Mouse (Mus musculus) megakaryocyte, embryonic 14.5 days (primary cell): Measurements from ENCODE around the gene Gm15262.
"Not testable (repeated sequence)": the region's sequence is repeated elsewhere in the genome, so short reads cannot be mapped to it uniquely, and the experiment has no call there.

Experiments used
- FLI1 ChIP-seq: IDR thresholded peaks from 2 replicates; pipeline ENCODE4 v1.6.1; 2012; ENCODE audit warnings: low read length, inconsistent platforms, mixed read lengths
- GATA1 ChIP-seq: IDR thresholded peaks from 3 replicates; pipeline ENCODE4 v1.6.1; 2012; ENCODE audit warnings: mixed read lengths, low read length, inconsistent platforms, borderline replicate concordance

GRCm38 (mm10) chrX:161287156-161287555 is at the start of gene Gm15262:
- TF ChIP-seq GATA1, FLI1: not testable (repeated sequence)
